Mouse (Mus musculus) left cerebral cortex, postnatal 14 days (tissue): Measurements from ENCODE around the gene Misp. TPM values are rescaled to one million over a fixed set of nuclear protein-coding genes. Genes with fewer than 3 reads are reported as not detected.

Source experiments
- DNase-seq, 2 experiments: peaks; one replicate each; pipeline ENCODE4 v3.0.0; 2021 to 2022; ENCODE audit warnings: low spot score in 2 of 2, mixed read lengths in 1 of 2
- intact Hi-C: fragments of 180-260 bp; cut with DNase I; formaldehyde crosslinking; loops from one replicate; pipeline ENCODE4 v1.15.1; 2025
- long read RNA-seq, 2 experiments: library from polyadenylated mRNA; stranded (forward); transcript quantifications; one replicate each; pipeline ENCODE4 v2.0.0; 2021
- total RNA-seq, 2 experiments: library from RNA; stranded (reverse); gene quantifications; 2 replicates each; pipeline ENCODE4 v1.2.3; 2021

Gene Misp
- under 1 TPM; 0.59 to 0.72 TPM for total RNA-seq
- long read RNA-seq, experiment 1: 0 reads
- long read RNA-seq, experiment 2: 0 reads

GRCm38 (mm10) chr10:79820782-79821181 lies at the start of gene Misp:
Misp (plus strand) TSS chr10:79820989.
- DNase-seq: no peak
- intact Hi-C loops: no loop called here

- DNase-seq: no peak
- intact Hi-C loops: no loop called here
Observed at GRCm38 (mm10) chr10:79772320-79772719, 48.5 kb upstream of the Misp start.

- DNase-seq: no peak
- intact Hi-C loops: no loop called here
Observed at GRCm38 (mm10) chr10:79773208-79773607, 47.6 kb upstream of the Misp start.

GRCm38 (mm10) chr10:79774486-79775279 lies 46.1 kb upstream of the Misp start:
- no peak for DNase-seq

GRCm38 (mm10) chr10:79777103-79777531 lies 43.7 kb upstream of the Misp start, which contains the start of gene Fstl3:
Fstl3 (plus strand) TSS chr10:79777272.
- intact Hi-C loops: loop anchor here (5.0 kb wide), 1 partner anchor 35 kb away; no protein-coding TSS in a partner anchor
- no peak for DNase-seq

More at GRCm38 (mm10) chr10:79774486-79775279, 46.1 kb upstream of the Misp start:
- intact Hi-C loops: loop anchor here (5.0 kb wide), 1 partner anchor 38 kb away; no protein-coding TSS in a partner anchor

GRCm38 (mm10) chr10:79778006-79778405 lies 42.8 kb upstream of the Misp start:
- intact Hi-C loops: loop anchor here (5.0 kb wide), 1 partner anchor 34 kb away; no protein-coding TSS in a partner anchor
- no peak for DNase-seq

- DNase-seq: no peak
- intact Hi-C loops: loop anchor here (5.0 kb wide), 1 partner anchor 33 kb away; no protein-coding TSS in a partner anchor
Observed at GRCm38 (mm10) chr10:79779193-79779592, 41.6 kb upstream of the Misp start.

GRCm38 (mm10) chr10:79779784-79780663 lies 40.8 kb upstream of the Misp start:
- intact Hi-C loops: loop anchor here (5.0 kb wide), 1 partner anchor 32 kb away; no protein-coding TSS in a partner anchor
- peak; percentile 97 to 98 for DNase-seq

GRCm38 (mm10) chr10:79780664-79781015 lies 40.1 kb upstream of the Misp start:
- intact Hi-C loops: no loop called here
- DNase-seq: peak; percentile 64 to 85

- DNase-seq: no peak
- intact Hi-C loops: no loop called here
Observed at GRCm38 (mm10) chr10:79781139-79781538, 39.6 kb upstream of the Misp start.

- intact Hi-C loops: no loop called here
- DNase-seq: no peak
Observed at GRCm38 (mm10) chr10:79781956-79782355, 38.8 kb upstream of the Misp start.

GRCm38 (mm10) chr10:79783050-79783449 lies 37.7 kb upstream of the Misp start:
- DNase-seq: no peak
- intact Hi-C loops: no loop called here

- DNase-seq: no peak
- intact Hi-C loops: no loop called here
Observed at GRCm38 (mm10) chr10:79783920-79784800, 36.6 kb upstream of the Misp start.

- intact Hi-C loops: no loop called here
- peak; percentile 76 to 84 for DNase-seq
Observed at GRCm38 (mm10) chr10:79788386-79789158, 32.2 kb upstream of the Misp start.

GRCm38 (mm10) chr10:79789581-79789980 lies 31.2 kb upstream of the Misp start:
- intact Hi-C loops: no loop called here
- DNase-seq: no peak

GRCm38 (mm10) chr10:79790861-79791260 lies 29.9 kb upstream of the Misp start, which contains the start of gene Prss57:
Prss57 (minus strand) TSS chr10:79790961.
- intact Hi-C loops: no loop called here
- no peak for DNase-seq

- DNase-seq: no peak
- intact Hi-C loops: loop anchor here (1.0 kb wide), 1 partner anchor 20 kb away; no protein-coding TSS in a partner anchor
Observed at GRCm38 (mm10) chr10:79792339-79793040, 28.3 kb upstream of the Misp start.
